Mouse (Mus musculus) liver, embryonic 15.5 days (tissue): ENCODE data around the gene 4932438H23Rik. TPM values are rescaled to one million over a fixed set of nuclear protein-coding genes. Genes with fewer than 3 reads are reported as not detected.
A peak's percentile ranks its signal among the peaks of the same experiment; 100 is the strongest.

Source experiments
- ATAC-seq: fragments of 200-750 bp; cut with Nextera tagmentation; 2 replicates; pipeline ENCODE4 v1.8.0; 2017; ENCODE audit warnings: moderate number of reproducible peaks, mild to moderate bottlenecking, moderate library complexity; ENCODE audit not compliant: insufficient read depth
- H3K27ac ChIP-seq: fragments of 300-500 bp; sonication (generic); replicated peaks from 2 replicates; pipeline ENCODE4 v1.5.1; 2015; ENCODE audit warnings: mild to moderate bottlenecking, inconsistent platforms
- H3K27me3 ChIP-seq: fragments of 300-500 bp; sonication (generic); 2 replicates; pipeline ENCODE4 v1.6.1; 2015; ENCODE audit warnings: mild to moderate bottlenecking, inconsistent platforms
- H3K36me3 ChIP-seq: fragments of 300-500 bp; sonication (generic); replicated peaks from 2 replicates; pipeline ENCODE4 v1.6.1; 2015; ENCODE audit warnings: moderate library complexity, mild to moderate bottlenecking, inconsistent platforms
- H3K4me1 ChIP-seq: fragments of 300-500 bp; sonication (generic); replicated peaks from 2 replicates; pipeline ENCODE4 v1.6.1; 2015; ENCODE audit warnings: inconsistent platforms
- H3K4me2 ChIP-seq: fragments of 300-500 bp; sonication (generic); 2 replicates; pipeline ENCODE4 v1.6.1; 2015; ENCODE audit warnings: moderate library complexity, mild to moderate bottlenecking, inconsistent platforms
- H3K4me3 ChIP-seq: fragments of 300-500 bp; sonication (generic); replicated peaks from 2 replicates; pipeline ENCODE4 v1.5.1; 2015; ENCODE audit warnings: mild to moderate bottlenecking, inconsistent platforms
- H3K9ac ChIP-seq: fragments of 300-500 bp; sonication (generic); 2 replicates; pipeline ENCODE4 v1.6.1; 2015; ENCODE audit warnings: moderate library complexity, mild to moderate bottlenecking, inconsistent platforms
- H3K9me3 ChIP-seq: fragments of 300-500 bp; sonication (generic); replicated peaks from 2 replicates; pipeline ENCODE4 v1.6.1; 2016; ENCODE audit warnings: inconsistent platforms
- WGBS: fragments of 180-500 bp; shearing (Covaris S2); methylation state at CpG from one replicate; pipeline ENCODE4 v1.1.7; 2015; ENCODE audit warnings: mixed read lengths; ENCODE audit not compliant: insufficient replicate concordance; 5-methylcytosine and 5-hydroxymethylcytosine counted together
- polyA plus RNA-seq: library from polyadenylated mRNA; unstranded; fragments of >200 nt; fragmentation: Nextera tagmentation; extraction: Ambion mirVana; gene quantifications from 2 replicates; pipeline ENCODE4 v1.2.1, GENCODE M21; 2015

The 4932438H23Rik gene
- polyA plus RNA-seq, 1 experiment from 2014 or later = not detected

- Histone ChIP-seq H3K9ac (no peak overlapping the region), H3K27ac (no peak overlapping the region), H3K4me1 (no peaks in the 10 kb centered on the region), H3K27me3 (no peaks in the 10 kb centered on the region), H3K4me2 (no peak overlapping the region), H3K36me3 (peaks cover 93% of the 10 kb centered on the region), H3K4me3 (no peak overlapping the region), H3K9me3 (no peaks in the 10 kb centered on the region)
- WGBS = 89% methylated on average over 8 of the region's 8 CpGs
- ATAC-seq = no peak
Measured at GRCm38 (mm10) chr16:91029161-91029743, 65.7 kb downstream of the 4932438H23Rik start.

GRCm38 (mm10) chr16:91026290-91026689 is 68.6 kb downstream of the 4932438H23Rik start:
- Histone ChIP-seq H3K9ac (no peak overlapping the region), H3K27me3 (no peaks in the 10 kb centered on the region), H3K4me1 (no peaks in the 10 kb centered on the region), H3K4me2 (no peak overlapping the region), H3K27ac (no peak overlapping the region), H3K36me3 (peaks cover 92% of the 10 kb centered on the region), H3K9me3 (no peaks in the 10 kb centered on the region), H3K4me3 (no peak overlapping the region)
- WGBS = 87% methylated on average over 4 of the region's 4 CpGs
- ATAC-seq = no peak

- no peaks in the 10 kb centered on the region for H3K27me3 ChIP-seq
- no peak overlapping the region for H3K9ac ChIP-seq
- ATAC-seq = no peak
- H3K4me2 ChIP-seq = no peak overlapping the region
- H3K27ac ChIP-seq = no peak overlapping the region
- no peaks in the 10 kb centered on the region for H3K9me3 ChIP-seq
- H3K4me3 ChIP-seq = no peak overlapping the region
- 89% methylated on average over 1 of the region's 1 CpGs for WGBS
- H3K4me1 ChIP-seq = no peaks in the 10 kb centered on the region
- H3K36me3 ChIP-seq = peaks cover 96% of the 10 kb centered on the region
Measured at GRCm38 (mm10) chr16:91023384-91023783, 71.5 kb downstream of the 4932438H23Rik start.

GRCm38 (mm10) chr16:91020842-91021483 is 74.0 kb downstream of the 4932438H23Rik start:
- Histone ChIP-seq H3K36me3 (peaks cover 91% of the 10 kb centered on the region), H3K4me1 (no peaks in the 10 kb centered on the region), H3K9ac (no peak overlapping the region), H3K9me3 (no peaks in the 10 kb centered on the region), H3K4me3 (no peak overlapping the region), H3K27ac (no peak overlapping the region), H3K27me3 (no peaks in the 10 kb centered on the region), H3K4me2 (no peak overlapping the region)
- no peak for ATAC-seq
- 85% methylated on average over 10 of the region's 10 CpGs for WGBS

- no peak overlapping the region for H3K4me3 ChIP-seq
- no peak overlapping the region for H3K4me2 ChIP-seq
- H3K27ac ChIP-seq = no peak overlapping the region
- no peaks in the 10 kb centered on the region for H3K9me3 ChIP-seq
- 91% methylated on average over 4 of the region's 4 CpGs for WGBS
- H3K4me1 ChIP-seq = no peaks in the 10 kb centered on the region
- H3K36me3 ChIP-seq = peaks cover 89% of the 10 kb centered on the region
- H3K9ac ChIP-seq = no peak overlapping the region
- ATAC-seq = no peak
- H3K27me3 ChIP-seq = no peaks in the 10 kb centered on the region
Measured at GRCm38 (mm10) chr16:91019476-91019875, 75.4 kb downstream of the 4932438H23Rik start.

DNA sequence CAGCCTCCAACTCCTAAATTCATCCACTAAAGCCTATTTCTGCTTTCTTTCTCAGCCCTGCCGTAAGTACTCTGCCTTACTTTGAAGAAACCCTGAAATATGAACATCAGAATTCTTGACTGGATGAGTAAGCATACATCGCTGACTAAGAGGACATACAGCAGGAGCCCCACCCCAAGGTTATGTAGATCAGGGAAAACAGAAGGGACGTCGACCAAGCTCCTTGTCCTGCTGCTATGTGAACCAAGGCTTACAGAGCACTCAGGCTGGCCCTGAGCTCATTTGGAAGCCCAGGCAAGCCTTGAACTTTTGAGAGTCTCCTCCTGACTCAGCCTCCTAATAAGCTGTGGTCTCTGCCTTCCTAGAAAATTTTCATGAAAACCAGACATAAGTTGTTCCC is 79.2 kb downstream of the 4932438H23Rik start:
- H3K4me1 ChIP-seq = peaks cover 14% of the 10 kb centered on the region
- no peaks in the 10 kb centered on the region for H3K27me3 ChIP-seq
- no peak overlapping the region for H3K9ac ChIP-seq
- ATAC-seq = no peak
- H3K9me3 ChIP-seq = no peaks in the 10 kb centered on the region
- 82% methylated on average over 4 of the region's 4 CpGs for WGBS
- no peak overlapping the region for H3K4me2 ChIP-seq
- no peak overlapping the region for H3K4me3 ChIP-seq
- peaks cover 67% of the 10 kb centered on the region for H3K36me3 ChIP-seq
- no peak overlapping the region for H3K27ac ChIP-seq

DNA sequence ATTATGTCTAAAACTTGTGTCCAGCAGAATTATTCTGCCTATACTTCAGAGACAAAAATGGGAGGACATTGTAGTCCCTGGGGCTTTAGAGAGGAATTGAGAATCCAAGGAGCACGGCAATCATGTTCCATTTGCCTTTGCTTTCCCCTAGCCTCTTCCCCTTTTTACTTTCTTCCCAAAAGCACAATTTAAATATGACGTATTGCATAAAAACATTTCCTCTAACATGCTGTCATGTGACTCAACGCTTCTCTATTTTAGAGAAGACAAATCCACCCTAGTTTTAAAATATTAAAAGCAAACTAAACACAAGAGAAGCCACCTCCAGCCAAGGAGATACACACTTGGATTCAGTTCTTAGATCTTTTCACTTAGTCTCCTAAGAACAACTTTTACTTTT is 83.1 kb downstream of the 4932438H23Rik start:
- Histone ChIP-seq H3K27ac (peak overlapping the region; percentile 95), H3K4me3 (peak overlapping the region; percentile 100), H3K36me3 (peaks cover 35% of the 10 kb centered on the region), H3K9ac (peak overlapping the region; percentile 98), H3K4me2 (peak overlapping the region; percentile 88), H3K4me1 (peaks cover 35% of the 10 kb centered on the region), H3K9me3 (no peaks in the 10 kb centered on the region), H3K27me3 (no peaks in the 10 kb centered on the region)
- 4% methylated on average over 3 of the region's 3 CpGs for WGBS
- ATAC-seq = no peak

DNA sequence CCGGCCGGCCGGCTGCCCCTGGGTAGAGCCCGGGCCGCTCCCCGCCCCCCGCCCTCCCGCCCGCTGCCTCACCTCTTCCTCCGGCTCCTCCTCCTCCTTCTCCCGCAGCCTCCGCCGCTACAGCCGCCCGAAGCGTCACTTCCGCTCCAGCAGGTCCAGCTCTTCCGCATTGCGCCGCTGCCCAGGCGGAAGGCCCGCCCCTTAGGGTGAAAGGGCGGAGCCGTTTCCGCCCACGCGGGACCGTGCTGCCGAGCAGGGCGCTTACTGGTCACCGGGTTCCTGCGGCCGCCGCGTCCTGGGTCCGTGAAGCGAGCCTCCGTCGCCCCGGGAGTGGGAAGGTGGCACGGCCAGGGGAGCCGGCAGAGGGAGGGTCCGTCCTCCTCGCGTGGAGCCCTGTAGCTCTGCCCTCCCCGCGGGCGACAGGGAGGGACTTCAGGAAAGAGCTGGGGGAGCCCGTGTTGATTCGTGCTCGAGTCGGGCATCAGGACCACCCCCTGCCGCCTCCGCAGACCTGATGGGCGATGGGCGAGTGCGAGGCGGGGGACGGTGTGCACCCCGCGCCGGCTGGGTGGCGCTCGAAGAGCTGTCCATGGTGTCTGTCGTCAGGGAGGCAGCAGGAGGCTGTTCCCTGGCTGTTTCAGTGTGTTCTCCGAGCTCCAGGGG is 83.8 kb downstream of the 4932438H23Rik start, which contains the start of gene Synj1:
Synj1 (minus strand) TSS at position 288 of the 663 bp plus-strand sequence.
- Histone ChIP-seq H3K9ac (peak within 1 kb of the TSS; percentile 98), H3K4me1 (peaks cover 42% of the 10 kb centered on the region), H3K9me3 (no peaks in the 10 kb centered on the region), H3K36me3 (peaks cover 32% of the 10 kb centered on the region), H3K4me3 (peak within 1 kb of the TSS; percentile 100), H3K27ac (peak within 1 kb of the TSS; percentile 95), H3K4me2 (peak within 1 kb of the TSS; percentile 88), H3K27me3 (no peaks in the 10 kb centered on the region)
- ATAC-seq = peak; percentile 94
- under 1% methylated on average over 64 of the region's 66 CpGs for WGBS

- peak overlapping the region; percentile 88 for H3K4me2 ChIP-seq
- ATAC-seq = peak; percentile 69
- peak overlapping the region; percentile 100 for H3K4me3 ChIP-seq
- peaks cover 27% of the 10 kb centered on the region for H3K36me3 ChIP-seq
- peak overlapping the region; percentile 98 for H3K9ac ChIP-seq
- H3K27me3 ChIP-seq = no peaks in the 10 kb centered on the region
- peaks cover 47% of the 10 kb centered on the region for H3K4me1 ChIP-seq
- peak overlapping the region; percentile 95 for H3K27ac ChIP-seq
- no peaks in the 10 kb centered on the region for H3K9me3 ChIP-seq
- 0% methylated on average over 42 of the region's 42 CpGs for WGBS
Measured at GRCm38 (mm10) chr16:91010581-91011020, 84.3 kb downstream of the 4932438H23Rik start.

- H3K4me1 ChIP-seq = peaks cover 51% of the 10 kb centered on the region
- H3K9ac ChIP-seq = peak overlapping the region; percentile 98
- peaks cover 21% of the 10 kb centered on the region for H3K36me3 ChIP-seq
- under 1% methylated on average over 19 of the region's 19 CpGs for WGBS
- peak overlapping the region; percentile 95 for H3K27ac ChIP-seq
- ATAC-seq = no peak
- H3K27me3 ChIP-seq = no peaks in the 10 kb centered on the region
- H3K4me3 ChIP-seq = peak overlapping the region; percentile 100
- H3K4me2 ChIP-seq = peak overlapping the region; percentile 88
- H3K9me3 ChIP-seq = no peaks in the 10 kb centered on the region
Measured at GRCm38 (mm10) chr16:91009942-91010529, 84.9 kb downstream of the 4932438H23Rik start.
